In genomic region chr6:29166196-29166595, GRCm38 (mm10) we compare ENCODE assay signal across 9 mouse cellular contexts. TPM values are rescaled to one million over a fixed set of nuclear protein-coding genes. Genes with fewer than 3 reads are reported as not detected.
DNase-seq lines count a peak whose midpoint lies in the region; ATAC-seq and TF ChIP-seq lines count a peak whose summit lies in the region.
"Had no signal": no experiment of that assay in that cellular context is flagged by ENCODE, and none has a peak within 500 bp of the region (broad histone marks: within the 10 kb centered on the region; RNA-seq: fewer than 3 reads in every experiment).

No protein-coding gene starts in this region.

- no peaks in the 10 kb centered on the region for H3K36me3 ChIP-seq in kidney, embryonic 16.5 days (ENCODE audit: insufficient read depth, low read length)
- no peaks in the 10 kb centered on the region for H3K36me3 ChIP-seq in liver, embryonic 14.5 days (replicated peaks; ENCODE audit: control insufficient read depth, insufficient read depth, low read depth)
- H3K36me3 ChIP-seq: embryonic facial prominence, embryonic 12.5 days had no signal

- no peak overlapping the region for H3K9ac ChIP-seq in kidney, embryonic 16.5 days (replicated peaks; ENCODE audit: low read length)
- H3K9ac ChIP-seq in liver, embryonic 14.5 days (replicated peaks): no peak overlapping the region
- H3K9ac ChIP-seq: embryonic facial prominence, embryonic 12.5 days had no signal

- no peak overlapping the region for H3K4me2 ChIP-seq in kidney, embryonic 16.5 days (replicated peaks; ENCODE audit: low read depth, low read length)
- no peak overlapping the region for H3K4me2 ChIP-seq in liver, embryonic 14.5 days (ENCODE audit: low read depth)
- H3K4me2 ChIP-seq: embryonic facial prominence, embryonic 12.5 days had no signal

- H3K9me3 ChIP-seq in kidney, embryonic 16.5 days (ENCODE audit: low read length): no peaks in the 10 kb centered on the region
- H3K9me3 ChIP-seq in liver, embryonic 14.5 days (ENCODE audit: control insufficient read depth, low read length): no peaks in the 10 kb centered on the region
- H3K9me3 ChIP-seq: embryonic facial prominence, embryonic 12.5 days had no signal

- H3K4me3 ChIP-seq in kidney, embryonic 16.5 days (ENCODE audit: low read length): no peak overlapping the region
- H3K4me3 ChIP-seq in liver, embryonic 14.5 days (ENCODE audit: insufficient read depth in 1 of 2, low read depth in 2 of 2, low read length in 2 of 2): no peak overlapping the region
- H3K4me3 ChIP-seq: embryonic facial prominence, embryonic 12.5 days had no signal

- DNase-seq in kidney, adult 9 months: peak; percentile 68
- DNase-seq in ES-CJ7 (ENCODE audit: low read depth, low spot score): peak; percentile 69
- peak; percentile 31 for DNase-seq in c-Kit-positive CD71-positive TER-119-negative erythroid progenitor cells, embryonic 14.5 days (ENCODE audit: low read depth)
- peak; percentile 32 to 67 for DNase-seq in heart, postnatal 14 days
- DNase-seq in liver, embryonic 14.5 days (ENCODE audit: low read depth in 3 of 3, low spot score in 3 of 3): peak in 1 of 3 experiments; percentile 26
- peak; percentile 62 for DNase-seq in thymus, postnatal 14 days
- DNase-seq in frontal cortex, postnatal 14 days (ENCODE audit: low spot score in 2 of 2): no peak

- intact Hi-C loops in heart, postnatal 14 days (cut with DNase I): loop anchor here (1.0 to 2.0 kb wide), 2 partner anchors 33 to 113 kb away; partner anchors contain the start of gene Fam71f2

- TF ChIP-seq EP300 in liver, embryonic 14.5 days (IDR thresholded peaks at IDR 0.05; ENCODE audit: low read depth): no peak

- peaks cover 39% of the 10 kb centered on the region for H3K27me3 ChIP-seq in kidney, embryonic 16.5 days (ENCODE audit: insufficient read depth, low read length)
- H3K27me3 ChIP-seq in liver, embryonic 14.5 days (ENCODE audit: control insufficient read depth, insufficient read depth, low read length): peaks cover 49% of the 10 kb centered on the region

- 6% methylated on average over 1 of the region's 1 CpGs for WGBS in kidney, embryonic 16.5 days
- 0% methylated on average over 1 of the region's 1 CpGs for WGBS in liver, embryonic 14.5 days (ENCODE audit: insufficient replicate concordance)

- no peak for ATAC-seq in kidney, embryonic 16.5 days (ENCODE audit: low FRiP score, low TSS enrichment)
- no peak for ATAC-seq in liver, embryonic 14.5 days (ENCODE audit: insufficient read depth)

- peaks cover 24% of the 10 kb centered on the region for H3K4me1 ChIP-seq in kidney, embryonic 16.5 days (ENCODE audit: insufficient read depth, low read length)
- H3K4me1 ChIP-seq in liver, embryonic 14.5 days (replicated peaks; ENCODE audit: control insufficient read depth in 2 of 2, insufficient read depth in 2 of 2, low read length in 1 of 2): peaks cover 3 to 5% of the 10 kb centered on the region in 2 experiments; a peak in 3 of 4 replicates

- no peak overlapping the region for H3K27ac ChIP-seq in kidney, embryonic 16.5 days (ENCODE audit: low read length)
- H3K27ac ChIP-seq in liver, embryonic 14.5 days: no peak overlapping the region
- H3K27ac ChIP-seq: embryonic facial prominence, embryonic 12.5 days had no signal

- TF ChIP-seq CTCF in liver, embryonic 14.5 days (IDR thresholded peaks at IDR 0.05; ENCODE audit: low read depth): peak; percentile 51; the same call in 1 of the 2 replicates

RNA-seq across cellular contexts. Expression of gene Rbm28, which starts 1.4 kb away (rescaled TPM):
- 45.9 and 53.6 TPM in 2 replicates for polyA plus RNA-seq in kidney, embryonic 16.5 days (2015; fragmentation: Nextera tagmentation; extraction: Ambion mirVana)
- total RNA-seq in heart, postnatal 14 days (2021): 10 to 100 TPM; 19.5 to 21.0 TPM
- 6.8 and 11.6 TPM in 2 replicates for polyA plus RNA-seq in liver, embryonic 14.5 days (2012; rRNA removed)
- 9.9 and 13.8 TPM in 2 replicates for polyA plus RNA-seq in liver, embryonic 14.5 days (2014; fragmentation: Nextera tagmentation; extraction: Ambion mirVana)

RNA-seq across cellular contexts. Expression of gene Prrt4, which starts 13.2 kb away (rescaled TPM):
- polyA plus RNA-seq in kidney, embryonic 16.5 days (2015; fragmentation: Nextera tagmentation; extraction: Ambion mirVana): 0.71 and 1.1 TPM in 2 replicates
- 1 to 10 TPM; 4.2 to 4.7 TPM for total RNA-seq in heart, postnatal 14 days (2021)
- 0.01 and 0.02 TPM in 2 replicates for polyA plus RNA-seq in liver, embryonic 14.5 days (2012; rRNA removed)
- polyA plus RNA-seq in liver, embryonic 14.5 days (2014; fragmentation: Nextera tagmentation; extraction: Ambion mirVana): not detected in 2 replicates

RNA-seq across cellular contexts. Expression of gene Impdh1, which starts 50.0 kb away (rescaled TPM):
- polyA plus RNA-seq in kidney, embryonic 16.5 days (2015; fragmentation: Nextera tagmentation; extraction: Ambion mirVana): 49.1 and 50.3 TPM in 2 replicates
- 10 to 100 TPM; 25.2 to 27.0 TPM for total RNA-seq in heart, postnatal 14 days (2021)
- polyA plus RNA-seq in liver, embryonic 14.5 days (2012; rRNA removed): 5.2 and 5.3 TPM in 2 replicates
- polyA plus RNA-seq in liver, embryonic 14.5 days (2014; fragmentation: Nextera tagmentation; extraction: Ambion mirVana): 5.5 and 5.8 TPM in 2 replicates

Comparison
In these comparisons a context has a peak if more than half of its experiments do, and no peak if none do; other contexts are left out.
1. DNase-seq: peak in kidney, adult 9 months (single experiment), ES-CJ7 (single experiment), c-Kit-positive CD71-positive TER-119-negative erythroid progenitor cells, embryonic 14.5 days (single experiment), heart, postnatal 14 days (2 of 2) and thymus, postnatal 14 days (single experiment); none in frontal cortex, postnatal 14 days (0 of 2).